Mouse (Mus musculus): ENCODE measurements at regions not wholly inside any gene's neighbourhood (a gene's known extent, or its start where the extent isn't known, plus 50 kb on each side); places are given as distances from the start of the nearest gene placed in this dataset.

- no peak for TF ChIP-seq CTCF (IDR thresholded peaks at IDR 0.05; ENCODE audit: extremely low read depth, insufficient read length, insufficient replicate concordance, low read depth, low read length)
- no peak for TF ChIP-seq POLR2A (IDR thresholded peaks at IDR 0.05; ENCODE audit: low read depth, low read length)
Observed at GRCm38 (mm10) chr10:67748121-67748520, 164.3 kb downstream of the Zfp365 start.

All from small intestine, adult 2 months (tissue).